Mouse (Mus musculus) embryonic facial prominence, embryonic 14.5 days (tissue): Measurements from ENCODE around the gene Klhl42. TPM values are rescaled to one million over a fixed set of nuclear protein-coding genes. Genes with fewer than 3 reads are reported as not detected.

Source experiments
- ATAC-seq: fragments of 200-750 bp; cut with Nextera tagmentation; 2 replicates; pipeline ENCODE4 v1.8.0; 2017; ENCODE audit warnings: low read depth, moderate number of reproducible peaks, moderate TSS enrichment
- DNase-seq: peaks from one replicate; pipeline ENCODE4 v3.0.0-alpha.2; 2015; ENCODE audit warnings: low spot score
- H3K27ac ChIP-seq: fragments of 300-500 bp; sonication (generic); replicated peaks from 2 replicates; pipeline ENCODE4 v1.5.1; 2014; ENCODE audit warnings: low read depth, mild to moderate bottlenecking, low read length, moderate library complexity
- H3K27me3 ChIP-seq: fragments of 300-500 bp; sonication (generic); replicated peaks from 2 replicates; pipeline ENCODE4 v1.6.1; 2014; ENCODE audit warnings: low read length; ENCODE audit not compliant: control insufficient read depth, insufficient read depth
- H3K36me3 ChIP-seq: fragments of 300-500 bp; sonication (generic); 2 replicates; pipeline ENCODE4 v1.6.1; 2014; ENCODE audit warnings: low read length, mixed read lengths; ENCODE audit not compliant: control insufficient read depth, insufficient read depth
- H3K4me1 ChIP-seq: fragments of 300-500 bp; sonication (generic); 2 replicates; pipeline ENCODE4 v1.6.1; 2014; ENCODE audit warnings: antibody characterized with exemption, low read length; ENCODE audit not compliant: control insufficient read depth, insufficient read depth
- H3K4me2 ChIP-seq: fragments of 300-500 bp; sonication (generic); 2 replicates; pipeline ENCODE4 v1.6.1; 2014; ENCODE audit warnings: low read depth, mild to moderate bottlenecking, low read length, moderate library complexity, mixed read lengths
- H3K4me3 ChIP-seq: fragments of 300-500 bp; sonication (generic); 2 replicates; pipeline ENCODE4 v1.5.1; 2014; ENCODE audit warnings: low read depth, mild to moderate bottlenecking, low read length
- H3K9ac ChIP-seq: fragments of 300-500 bp; sonication (generic); 2 replicates; pipeline ENCODE4 v1.6.1; 2014; ENCODE audit warnings: low read depth, mild to moderate bottlenecking, low read length, moderate library complexity, mixed read lengths
- H3K9me3 ChIP-seq: fragments of 300-500 bp; sonication (generic); 2 replicates; pipeline ENCODE4 v1.6.1; 2016; ENCODE audit warnings: low read length; ENCODE audit not compliant: control insufficient read depth
- WGBS: fragments of 180-500 bp; shearing (Covaris S2); extraction: QIAGEN DNeasy Blood & Tissue Kit; methylation state at CpG from one replicate; pipeline ENCODE4 v1.1.7; 2014; 5-methylcytosine and 5-hydroxymethylcytosine counted together
- polyA plus RNA-seq: library from polyadenylated mRNA; unstranded; fragments of >200 nt; fragmentation: Nextera tagmentation; extraction: Ambion mirVana; gene quantifications from 2 replicates; pipeline ENCODE4 v1.2.1, GENCODE M21; 2014

Gene Klhl42
- 12.5 and 13.3 TPM in 2 replicates for polyA plus RNA-seq

DNA sequence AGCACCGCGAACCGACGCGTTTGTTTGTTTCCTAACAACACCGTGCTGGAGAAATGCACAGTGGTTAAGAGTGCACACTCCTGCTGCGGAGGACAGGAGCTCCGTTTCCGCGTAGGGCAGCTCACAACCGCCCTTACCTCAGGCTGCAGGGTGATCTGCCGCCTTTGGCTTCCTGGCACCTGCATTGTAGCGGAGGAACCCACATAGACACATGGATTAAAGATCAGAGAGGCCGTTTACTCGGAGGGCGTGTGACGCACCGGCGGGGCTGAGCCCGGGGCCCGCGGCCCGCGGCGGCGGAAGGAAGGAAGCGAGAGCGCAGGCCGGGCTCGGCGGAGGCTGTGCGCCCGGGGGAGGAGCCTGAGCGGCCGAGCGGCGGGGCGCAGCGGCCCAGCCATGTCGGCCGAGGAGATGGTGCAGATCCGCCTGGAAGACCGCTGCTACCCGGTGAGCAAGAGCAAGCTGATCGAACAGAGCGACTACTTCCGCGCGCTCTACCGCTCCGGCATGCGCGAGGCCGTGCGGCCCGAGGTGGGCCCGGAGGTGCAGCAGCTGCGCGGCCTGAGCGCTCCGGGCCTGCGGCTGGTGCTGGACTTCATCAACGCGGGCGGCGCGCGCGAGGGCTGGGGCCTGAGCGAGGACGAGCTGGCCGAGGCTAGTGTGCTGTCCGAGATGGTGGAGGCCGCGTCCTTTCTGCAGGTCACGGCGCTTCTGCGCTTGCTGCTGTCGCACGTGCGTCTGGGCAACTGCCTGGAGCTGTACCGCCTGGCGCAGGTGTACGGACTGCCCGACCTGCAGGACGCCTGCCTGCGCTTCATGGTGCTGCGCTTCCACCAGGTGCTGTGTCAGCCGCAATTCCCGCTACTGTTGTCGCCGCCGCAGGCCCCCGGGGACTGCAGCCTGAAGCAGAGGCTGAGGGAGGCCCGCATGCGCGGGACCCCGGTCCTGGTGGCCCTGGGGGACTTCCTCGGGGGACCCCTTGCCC, at the start of gene Klhl42:
Klhl42 (plus strand) TSS at position 244 of the 985 bp plus-strand sequence.
- Histone ChIP-seq H3K27ac (peak within 1 kb of the TSS; percentile 81), H3K4me2 (peak within 1 kb of the TSS; percentile 96), H3K4me3 (peak within 1 kb of the TSS; percentile 86), H3K36me3 (peaks cover 16% of the 10 kb centered on the region; the same call in 1 of the 2 replicates), H3K9ac (peak within 1 kb of the TSS; percentile 90), H3K9me3 (no peaks in the 10 kb centered on the region), H3K27me3 (no peaks in the 10 kb centered on the region), H3K4me1 (peaks cover 28% of the 10 kb centered on the region)
- ATAC-seq (peak; percentile 92), DNase-seq (peak; percentile 79)
- WGBS: under 1% methylated on average over 41 of the region's 99 CpGs

DNA sequence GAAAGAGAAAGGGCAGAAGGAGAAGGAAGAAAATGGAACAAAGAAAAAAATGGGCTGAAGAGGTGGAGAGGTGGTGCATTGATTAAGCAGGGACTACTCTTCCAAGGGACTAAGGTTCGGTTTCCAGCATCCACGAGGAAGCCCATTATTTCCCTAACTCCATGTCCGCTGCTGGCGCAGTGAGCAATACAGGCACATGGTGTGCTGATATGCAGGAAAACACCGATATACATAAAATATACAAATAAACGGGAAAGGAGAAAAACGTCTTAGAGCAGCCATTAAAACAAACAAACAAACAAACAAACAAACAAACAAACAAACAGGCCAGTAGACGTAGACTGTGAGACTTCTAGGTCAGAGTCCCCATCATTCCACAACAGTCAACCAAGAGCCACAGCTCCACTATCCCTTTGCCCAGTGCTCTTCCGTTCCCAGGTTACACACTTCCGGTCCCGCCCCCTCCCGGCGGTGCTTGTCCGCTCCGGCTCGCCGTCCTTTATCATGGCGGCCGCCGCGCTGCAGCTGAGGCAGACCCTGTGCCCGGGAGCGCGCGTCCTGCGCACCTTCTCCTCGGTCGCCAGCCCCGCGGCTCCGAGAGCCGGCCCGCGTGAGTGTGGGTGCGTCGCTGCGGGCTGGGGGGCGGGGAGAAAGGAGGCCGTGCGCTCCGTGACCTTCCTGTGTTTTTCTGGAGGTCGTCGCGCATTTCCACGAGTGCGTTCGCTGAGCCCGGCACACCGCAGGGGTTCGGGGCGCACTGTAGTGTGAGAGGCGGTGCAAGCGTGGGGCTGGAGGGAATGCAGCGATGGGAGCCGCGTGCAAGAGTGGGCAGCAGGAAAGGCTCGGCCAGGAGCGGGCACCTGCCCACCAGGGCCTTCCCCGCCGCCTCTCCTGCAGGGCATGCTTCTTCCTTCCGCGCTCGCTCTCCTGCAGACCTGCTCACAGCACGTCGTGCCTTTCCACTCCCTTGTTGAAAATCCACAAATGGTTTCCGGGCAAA, 48.6 kb upstream of the Klhl42 start, which contains the start of gene Mrps35:
Mrps35 (plus strand) TSS at position 474 of the 1,000 bp plus-strand sequence.
- no peaks in the 10 kb centered on the region for H3K27me3 ChIP-seq
- WGBS: 4% methylated on average over 58 of the region's 66 CpGs
- ATAC-seq (peak; percentile 99), DNase-seq (peak; percentile 95)
- peaks cover 13% of the 10 kb centered on the region; the same call in 1 of the 2 replicates for H3K4me1 ChIP-seq
- H3K27ac ChIP-seq: peak within 1 kb of the TSS; percentile 84
- no peaks in the 10 kb centered on the region for H3K9me3 ChIP-seq
- H3K4me3 ChIP-seq: peak within 1 kb of the TSS; percentile 95
- H3K4me2 ChIP-seq: peak within 1 kb of the TSS; percentile 64
- H3K36me3 ChIP-seq: peaks cover 21% of the 10 kb centered on the region; the same call in 1 of the 2 replicates
- H3K9ac ChIP-seq: peak within 1 kb of the TSS; percentile 94

DNA sequence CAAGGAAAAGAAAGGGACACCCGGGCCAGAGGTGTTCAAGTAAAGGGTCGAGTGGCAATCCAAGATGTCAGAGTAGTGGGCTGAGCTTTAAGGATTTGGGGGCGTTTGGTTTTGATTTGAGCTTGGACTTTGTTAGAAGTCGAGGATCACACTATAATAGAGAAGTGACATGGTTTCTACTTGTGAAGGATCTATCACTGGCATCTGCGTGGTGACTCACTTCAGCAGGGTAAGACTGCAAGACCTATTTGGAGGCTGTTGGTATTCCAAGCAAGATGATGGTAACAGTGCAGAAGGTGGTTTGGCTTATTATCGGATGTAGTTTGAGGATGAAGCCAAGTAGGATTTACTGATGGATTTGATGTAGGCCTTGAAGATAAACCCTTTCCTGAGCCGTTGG, 47.5 kb upstream of the Klhl42 start:
- WGBS: 40% methylated on average over 7 of the region's 7 CpGs
- no peaks in the 10 kb centered on the region for H3K27me3 ChIP-seq
- no peak overlapping the region for H3K27ac ChIP-seq
- no peak for DNase-seq
- no peaks in the 10 kb centered on the region for H3K9me3 ChIP-seq
- peaks cover 32% of the 10 kb centered on the region for H3K36me3 ChIP-seq
- H3K4me2 ChIP-seq: peak overlapping the region; percentile 64
- peak overlapping the region; percentile 95 for H3K4me3 ChIP-seq
- no peak for ATAC-seq
- H3K4me1 ChIP-seq: peaks cover 13% of the 10 kb centered on the region; the same call in 1 of the 2 replicates
- peak overlapping the region; percentile 94 for H3K9ac ChIP-seq

DNA sequence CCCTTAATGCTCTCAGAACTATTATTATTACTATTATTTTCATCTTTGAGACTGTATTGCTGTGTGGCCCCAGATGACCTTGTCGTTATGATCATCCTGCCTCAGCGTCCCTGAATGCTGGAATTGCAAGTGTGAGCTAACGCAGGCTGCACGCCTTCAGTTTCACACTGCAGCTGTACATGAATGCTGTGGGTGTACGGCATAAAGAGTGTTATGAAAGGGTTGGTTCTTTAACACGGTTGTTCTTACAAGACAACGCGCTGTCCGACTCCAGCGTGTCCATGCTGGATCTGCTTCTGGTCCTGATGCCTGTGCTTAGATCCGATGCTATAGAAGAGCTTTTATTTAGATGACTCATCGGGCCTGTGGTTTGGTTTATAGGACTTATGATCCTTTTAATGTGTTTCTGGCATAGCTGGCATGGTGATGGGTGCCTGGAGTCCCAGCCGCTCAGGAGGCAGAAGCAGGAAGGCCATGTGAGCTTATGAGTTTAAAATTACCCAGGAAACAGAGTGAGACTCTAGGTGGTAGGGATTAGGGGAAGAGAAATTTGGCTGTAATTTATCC, 41.9 kb upstream of the Klhl42 start:
- Histone ChIP-seq H3K4me2 (no peak overlapping the region), H3K27me3 (no peaks in the 10 kb centered on the region), H3K27ac (no peak overlapping the region), H3K9me3 (no peaks in the 10 kb centered on the region), H3K9ac (no peak overlapping the region), H3K4me1 (peaks cover 1% of the 10 kb centered on the region; the same call in 1 of the 2 replicates), H3K36me3 (peaks cover 83% of the 10 kb centered on the region), H3K4me3 (no peak overlapping the region)
- ATAC-seq (no peak), DNase-seq (no peak)
- WGBS: 94% methylated on average over 13 of the region's 13 CpGs

DNA sequence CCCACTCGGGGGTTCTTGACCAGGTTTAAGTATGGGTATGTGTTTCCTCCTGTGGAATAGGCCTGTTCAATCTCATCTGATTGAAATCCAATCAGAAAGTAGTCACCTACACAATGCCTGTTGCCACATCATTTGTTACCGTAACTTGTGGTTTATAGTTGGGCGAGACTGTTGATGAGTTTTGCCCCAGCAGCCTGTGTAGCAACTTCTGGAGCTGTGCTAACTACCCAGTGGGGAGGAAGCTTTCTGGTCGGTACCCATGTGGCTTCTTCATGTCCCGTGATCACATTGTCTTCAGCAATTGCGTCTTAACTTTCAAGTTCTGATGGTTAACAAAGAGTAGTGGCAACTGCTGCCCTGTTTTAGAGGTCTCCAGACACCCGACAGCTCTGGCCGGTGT, 39.5 kb upstream of the Klhl42 start:
- Histone ChIP-seq H3K9ac (no peak overlapping the region), H3K4me2 (no peak overlapping the region), H3K27me3 (no peaks in the 10 kb centered on the region), H3K36me3 (peaks cover 94% of the 10 kb centered on the region), H3K4me3 (no peak overlapping the region), H3K4me1 (no peaks in the 10 kb centered on the region), H3K9me3 (no peaks in the 10 kb centered on the region), H3K27ac (no peak overlapping the region)
- ATAC-seq: no peak
- WGBS: 89% methylated on average over 8 of the region's 8 CpGs
- no peak for DNase-seq

DNA sequence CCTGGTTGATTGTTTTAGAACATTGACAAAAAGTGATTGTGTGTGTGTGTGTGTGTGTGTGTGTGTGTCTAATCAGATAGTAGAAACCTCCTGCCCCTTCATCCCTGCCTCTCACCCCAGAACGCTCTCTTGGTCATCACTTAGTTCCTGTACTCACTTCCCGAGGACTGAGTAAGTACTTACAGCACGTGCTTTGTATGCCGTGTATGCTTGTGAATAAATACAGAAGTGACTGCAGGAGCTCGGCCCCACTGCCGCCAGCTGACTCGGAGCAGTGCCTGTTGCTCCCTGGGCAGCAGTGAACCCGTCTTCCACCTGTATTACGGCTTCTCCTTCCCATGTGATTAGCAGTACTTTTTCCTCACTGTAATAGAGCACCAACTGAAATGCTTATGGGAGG, 38.7 kb upstream of the Klhl42 start:
- Histone ChIP-seq H3K4me1 (no peaks in the 10 kb centered on the region), H3K9ac (no peak overlapping the region), H3K36me3 (peaks cover 94% of the 10 kb centered on the region), H3K27me3 (no peaks in the 10 kb centered on the region), H3K4me2 (no peak overlapping the region), H3K4me3 (no peak overlapping the region), H3K27ac (no peak overlapping the region), H3K9me3 (no peaks in the 10 kb centered on the region)
- DNase-seq: no peak
- WGBS: 94% methylated on average over 9 of the region's 9 CpGs
- ATAC-seq: no peak

DNA sequence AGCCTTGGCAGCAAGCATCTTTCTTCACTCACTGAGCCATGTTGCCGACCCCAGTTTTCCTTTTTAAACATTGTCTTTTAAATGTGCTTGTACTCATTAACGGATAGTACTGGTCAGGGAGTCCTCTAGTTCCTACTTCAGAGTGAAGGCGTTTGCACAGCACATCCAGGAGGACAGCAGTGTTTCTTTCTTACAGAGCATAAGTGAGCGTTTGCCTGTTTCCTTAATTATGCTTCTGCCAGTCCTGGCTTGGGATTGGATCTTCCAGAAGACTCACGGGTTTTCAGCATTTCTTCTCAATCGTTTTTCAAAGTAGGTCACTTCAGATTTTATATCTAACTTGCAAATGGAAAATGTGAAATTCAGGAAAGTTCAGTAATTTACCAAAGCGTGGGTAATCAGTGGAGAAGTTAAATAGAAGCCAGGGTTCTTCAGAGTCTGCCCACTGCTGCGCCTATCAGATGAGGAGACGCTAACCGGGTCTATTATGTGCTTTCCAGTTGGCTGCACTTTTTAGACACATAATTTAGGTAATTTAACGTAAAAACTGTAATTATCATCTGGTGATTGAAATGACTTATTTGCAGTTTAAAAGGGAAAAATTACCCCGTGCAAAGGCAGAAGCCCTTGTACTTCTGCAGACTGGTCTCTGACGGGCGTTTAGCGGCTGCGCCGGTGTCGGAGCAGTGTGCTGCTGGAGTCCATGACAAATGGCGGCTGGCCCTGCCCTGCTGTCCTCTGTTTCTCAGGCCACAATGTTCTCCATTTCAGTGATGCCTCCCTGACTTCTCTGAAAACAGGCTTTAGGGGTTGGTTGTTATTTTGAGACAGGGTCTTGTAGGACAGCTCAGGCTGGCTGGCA, 37.2 kb upstream of the Klhl42 start:
- Histone ChIP-seq H3K4me1 (no peaks in the 10 kb centered on the region), H3K4me2 (no peak overlapping the region), H3K4me3 (no peak overlapping the region), H3K9me3 (no peaks in the 10 kb centered on the region), H3K27me3 (no peaks in the 10 kb centered on the region), H3K27ac (no peak overlapping the region), H3K36me3 (peaks cover 87% of the 10 kb centered on the region), H3K9ac (no peak overlapping the region)
- ATAC-seq (no peak), DNase-seq (no peak)
- WGBS: 74% methylated on average over 19 of the region's 19 CpGs
